Mouse (Mus musculus): ENCODE results near the gene Cxcr2.
"Not testable (repeated sequence)": the region's sequence is repeated elsewhere in the genome, so short reads cannot be mapped to it uniquely, and the experiment has no call there.

Cxcr2 gene

DNA sequence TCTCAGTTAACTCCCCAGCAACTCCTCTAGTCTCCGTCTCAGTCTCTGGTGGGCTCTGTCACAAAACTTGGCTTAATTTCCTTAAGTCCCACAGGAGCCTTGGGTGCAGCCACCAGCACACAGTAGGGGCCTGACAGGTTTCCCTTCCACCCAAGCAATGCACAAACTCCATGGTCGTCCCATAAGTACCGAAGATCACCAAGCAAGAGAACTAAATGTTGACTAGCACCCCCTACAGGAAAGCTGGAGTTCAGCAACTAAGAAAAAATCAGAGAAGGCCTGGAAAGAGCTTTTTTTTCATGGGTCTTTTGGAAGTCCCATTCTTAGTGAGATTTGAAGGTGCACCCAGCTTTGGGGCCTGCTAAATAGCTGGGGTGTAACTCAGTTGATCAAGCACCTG lies 14.4 kb upstream of the Cxcr2 start:
- no peak for DNase-seq (ENCODE audit: low spot score)

DNA sequence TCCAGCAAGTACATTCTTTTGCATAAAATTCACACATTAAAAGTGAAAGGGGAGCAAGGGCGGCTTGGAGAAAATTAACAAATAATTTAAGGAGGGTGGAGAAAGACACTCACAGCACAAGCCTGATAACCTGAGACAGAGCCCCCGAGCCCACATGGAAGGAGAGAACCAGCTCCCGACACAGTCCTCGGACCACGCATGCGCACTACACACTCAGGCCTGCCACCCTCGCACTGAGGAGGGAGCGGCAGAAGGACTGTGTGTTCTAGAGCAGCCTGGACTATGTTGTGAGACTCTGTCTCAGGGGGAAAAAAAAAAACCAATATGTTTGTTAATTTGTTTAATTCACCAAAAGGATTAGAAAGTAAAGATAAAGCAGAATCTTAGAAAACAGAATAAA lies 12.0 kb upstream of the Cxcr2 start:
- DNase-seq (ENCODE audit: low spot score): no peak

DNA sequence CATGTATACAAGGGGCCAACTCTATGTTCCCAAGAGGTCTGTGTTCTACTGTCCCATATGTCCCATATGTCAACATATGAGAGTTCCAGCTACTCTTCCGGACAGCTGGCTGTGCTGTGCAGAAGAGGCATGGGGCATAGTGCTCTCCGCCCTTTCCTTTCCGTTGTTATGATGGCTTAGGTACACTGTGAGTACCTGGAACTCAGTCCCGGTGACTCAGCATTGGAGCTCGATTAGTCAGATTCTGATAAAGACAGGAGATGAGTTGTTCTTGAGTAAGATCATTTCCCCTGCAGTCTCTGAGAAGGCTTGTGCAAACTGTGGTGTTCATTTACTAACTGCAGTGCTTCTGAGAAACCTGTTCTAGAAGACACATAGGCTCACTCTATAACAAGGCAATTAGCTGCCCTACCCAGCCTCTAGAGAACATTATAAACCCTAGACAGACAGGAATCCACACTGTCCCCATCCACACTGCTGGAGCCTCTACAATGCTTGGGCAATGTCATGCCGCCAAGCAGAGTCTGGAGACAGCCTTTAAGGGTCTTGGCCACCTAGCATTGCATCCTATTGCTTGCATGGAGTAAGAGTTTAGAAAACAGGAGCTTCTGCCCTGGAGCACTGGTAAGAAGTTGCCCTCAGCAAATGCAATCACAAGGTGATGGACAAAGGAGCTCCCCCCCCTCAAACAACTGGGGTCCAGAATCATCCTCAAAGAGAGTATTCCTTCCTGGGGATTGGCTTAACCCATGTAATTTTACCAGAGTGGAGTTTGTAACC lies 4.5 kb upstream of the Cxcr2 start:
- DNase-seq (ENCODE audit: low spot score): no peak

DNA sequence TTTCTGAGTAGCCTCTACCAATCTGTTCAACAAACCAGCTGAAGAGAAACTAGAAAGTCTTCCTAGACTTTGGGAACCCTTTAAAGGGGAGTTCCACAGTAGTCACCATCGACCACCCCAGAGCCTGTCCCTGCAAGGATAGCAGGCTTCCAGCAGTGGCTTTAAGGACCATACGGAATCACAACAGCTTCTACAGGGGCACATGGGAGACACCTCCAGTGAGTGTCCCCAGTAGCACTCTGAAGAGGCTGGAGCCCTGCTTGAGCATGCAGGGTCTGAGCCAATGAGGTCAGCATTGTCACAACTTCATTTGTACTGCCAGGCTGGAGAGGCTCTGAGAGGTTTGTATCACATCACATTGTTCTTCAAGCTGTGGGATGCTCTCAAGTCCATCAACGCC lies 3.7 kb upstream of the Cxcr2 start:
- DNase-seq (ENCODE audit: low spot score): no peak

DNA sequence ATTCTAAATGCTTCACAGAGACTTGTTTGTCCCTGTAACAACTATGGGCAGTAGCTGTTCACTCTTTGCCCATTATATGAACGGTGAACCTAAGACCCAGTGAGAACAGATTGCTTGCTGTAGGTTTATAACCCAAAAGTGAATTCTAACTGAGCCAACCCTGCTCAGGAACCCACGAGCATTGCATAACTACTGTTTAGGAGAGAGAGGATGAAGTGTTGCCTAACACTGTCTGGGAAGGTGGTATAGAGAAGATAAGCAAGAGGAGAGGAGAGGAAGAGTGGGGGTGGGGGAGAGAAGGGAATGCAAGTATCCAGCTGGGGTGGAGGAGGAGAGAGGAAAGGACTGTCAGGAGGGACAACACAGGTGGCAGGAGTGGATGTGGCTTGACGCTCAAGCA lies 2.7 kb upstream of the Cxcr2 start:
- DNase-seq (ENCODE audit: low spot score): no peak

DNA sequence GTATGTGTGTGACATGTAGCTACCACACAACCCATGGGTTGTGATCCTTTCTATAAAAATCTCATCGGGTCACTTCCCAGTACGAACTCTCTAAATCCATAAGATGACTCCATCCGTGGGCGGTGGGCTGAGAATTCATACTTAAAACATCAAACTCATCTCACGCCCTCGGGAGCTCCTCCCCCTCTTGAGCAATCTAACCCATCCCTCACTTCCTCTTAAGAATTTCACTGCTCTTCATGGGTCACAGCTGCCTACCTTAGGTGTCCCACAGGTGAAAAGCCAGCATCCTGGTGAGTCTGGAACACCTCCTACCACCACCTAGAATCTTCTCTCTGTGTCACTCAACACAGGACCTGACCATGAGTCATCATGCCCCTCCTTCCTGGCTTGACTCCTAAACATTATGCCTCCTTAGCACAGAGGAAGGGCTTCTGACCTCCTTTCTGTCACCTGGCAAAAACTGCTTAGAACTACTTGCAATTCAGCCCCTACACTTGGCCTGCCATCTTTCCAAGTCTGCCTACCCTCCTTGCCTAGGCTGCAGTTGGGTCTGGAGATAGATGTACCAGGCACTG lies 1.7 kb downstream of the Cxcr2 start:
- DNase-seq (ENCODE audit: low spot score): no peak

DNA sequence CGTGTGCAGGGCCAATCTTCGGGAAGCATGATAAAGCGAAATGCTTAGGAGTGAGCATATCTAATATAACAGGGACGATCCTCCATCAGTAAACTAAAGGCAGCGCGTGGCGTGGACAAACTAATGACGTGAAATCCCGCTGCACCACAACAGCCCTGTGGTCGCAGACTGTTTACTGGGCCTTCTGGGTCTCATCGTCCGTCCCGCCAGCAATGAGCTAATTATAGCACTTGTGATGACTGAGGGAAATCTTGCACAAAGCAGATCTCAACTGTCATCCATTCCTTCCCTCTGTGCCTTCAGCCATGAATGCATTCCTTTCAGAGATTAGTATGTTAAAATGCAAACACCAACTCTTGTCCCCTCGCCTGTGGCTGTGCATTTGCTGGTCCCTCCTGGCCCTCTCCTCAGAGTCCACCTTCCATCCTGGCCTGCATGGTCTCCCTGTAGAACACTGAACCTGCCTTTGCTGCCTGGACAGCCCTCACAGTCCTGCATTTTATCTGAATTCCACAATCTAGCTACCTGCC lies 2.7 kb downstream of the Cxcr2 start:
- DNase-seq (ENCODE audit: low spot score): no peak

DNA sequence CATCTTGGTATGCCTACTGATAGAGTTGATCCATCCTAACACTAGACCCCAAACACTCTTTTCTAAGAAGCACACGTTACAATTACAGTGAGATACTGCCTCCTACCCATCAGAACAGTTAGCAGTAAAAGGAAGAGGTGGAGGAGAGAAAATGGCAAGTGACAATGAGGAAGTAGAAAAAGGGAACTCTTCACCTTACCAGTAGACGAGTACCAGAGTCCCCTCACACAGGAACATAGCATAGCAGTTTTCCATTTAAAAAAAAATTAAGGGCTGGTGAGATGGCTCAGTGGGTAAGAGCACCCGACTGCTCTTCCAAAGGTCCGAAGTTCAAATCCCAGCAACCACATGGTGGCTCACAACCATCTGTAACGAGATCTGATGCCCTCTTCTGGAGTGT lies 5.8 kb downstream of the Cxcr2 start:
- DNase-seq (ENCODE audit: low spot score): not testable (repeated sequence)

DNA sequence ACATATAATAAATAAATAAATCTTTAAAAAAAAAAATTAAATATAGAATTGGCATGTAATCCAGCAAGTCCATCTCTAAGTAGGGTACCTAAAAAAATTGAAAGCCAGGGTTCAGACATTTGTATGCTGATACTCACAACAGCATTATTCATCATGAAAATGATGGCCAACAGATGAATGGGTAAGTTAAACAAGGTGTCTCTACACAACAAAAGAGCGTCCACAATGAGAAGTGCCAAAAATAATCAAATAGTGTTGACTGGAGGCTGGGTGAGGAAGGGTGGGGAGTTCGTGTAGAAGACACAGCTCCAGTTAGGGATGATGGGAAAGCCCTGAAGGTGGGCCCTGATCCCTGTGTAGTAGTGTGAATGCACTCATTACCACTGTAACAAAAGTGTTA lies 6.2 kb downstream of the Cxcr2 start:
- no peak for DNase-seq (ENCODE audit: low spot score)

DNA sequence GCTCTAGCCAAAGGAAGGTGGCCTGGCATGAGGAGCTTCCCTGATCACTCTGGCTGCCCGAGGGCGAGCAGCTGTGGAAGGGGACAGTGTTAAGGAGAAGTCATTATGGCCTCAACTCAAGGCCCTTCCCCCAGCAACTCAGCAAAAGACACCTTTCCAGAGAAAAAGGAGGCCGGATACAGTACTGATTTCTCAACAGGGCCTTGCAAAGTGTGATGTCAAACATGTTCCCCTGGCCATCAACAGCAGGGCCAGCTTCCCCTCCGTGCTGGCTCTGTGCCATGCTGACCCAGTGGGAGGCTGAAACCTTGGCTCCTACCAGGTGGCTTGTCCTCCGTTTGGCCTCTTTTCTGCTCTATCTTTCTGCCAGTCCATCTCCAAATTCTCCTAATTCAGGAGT lies 13.3 kb downstream of the Cxcr2 start:
- peak; percentile 52 for DNase-seq (ENCODE audit: low spot score)

DNA sequence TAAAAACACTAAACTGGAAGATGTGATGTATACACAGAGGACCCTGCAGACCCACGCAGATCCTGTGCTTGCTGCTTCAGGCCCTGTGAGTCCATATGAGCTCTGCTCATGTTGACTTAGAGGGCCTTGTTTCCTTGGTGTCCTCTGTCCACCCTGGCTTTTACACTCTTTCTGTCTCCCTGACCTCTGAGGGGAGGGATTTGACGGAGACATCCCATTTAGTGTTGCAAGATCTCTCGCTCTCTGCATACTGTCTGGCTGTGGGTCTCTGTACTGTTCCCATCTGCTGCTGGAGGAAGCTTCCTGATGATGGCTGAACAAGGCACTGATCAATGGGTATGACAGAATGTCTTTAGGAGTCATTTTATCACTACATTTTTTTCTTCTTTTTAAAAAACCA lies 15.9 kb downstream of the Cxcr2 start:
- no peak for DNase-seq (ENCODE audit: low spot score)

DNA sequence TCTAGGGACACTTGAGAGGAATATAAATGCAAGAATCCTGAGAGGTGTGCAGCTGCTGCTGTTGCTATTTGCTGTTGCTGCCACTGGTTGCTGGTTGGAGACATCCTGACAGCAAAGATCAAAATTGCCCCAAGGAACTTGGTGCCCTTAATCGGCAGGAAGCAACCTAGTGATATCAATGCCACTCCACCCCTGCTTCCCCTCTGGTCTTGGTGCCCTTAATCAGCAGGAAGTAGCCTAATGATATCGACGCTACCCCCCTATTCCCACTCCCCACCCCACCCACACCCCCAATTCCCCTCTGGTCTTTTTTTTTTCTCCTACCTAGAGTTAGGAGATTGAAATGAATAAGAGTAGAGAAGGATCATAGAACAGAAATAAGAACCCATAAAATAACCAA lies 18.9 kb downstream of the Cxcr2 start:
- DNase-seq (ENCODE audit: low spot score): no peak

DNA sequence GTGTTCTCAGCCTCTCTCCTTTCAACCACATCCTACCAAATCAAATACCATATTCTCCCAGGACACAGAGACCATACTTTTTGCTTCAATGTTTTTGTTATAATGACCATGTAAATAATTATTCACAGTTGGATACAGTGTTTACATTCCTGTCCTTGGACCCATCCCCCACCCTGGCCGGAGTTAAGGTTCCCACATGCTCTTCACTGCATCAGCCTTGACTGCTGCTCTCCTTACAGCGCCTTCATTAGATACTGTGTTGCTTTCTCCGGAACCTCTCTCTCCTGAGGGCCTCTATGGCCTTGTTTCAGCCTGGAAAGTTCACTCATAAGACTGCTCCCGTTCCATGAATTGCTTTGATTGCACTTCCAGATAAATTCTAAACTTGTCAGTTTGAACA lies 21.9 kb downstream of the Cxcr2 start:
- DNase-seq (ENCODE audit: low spot score): peak; percentile 82

DNA sequence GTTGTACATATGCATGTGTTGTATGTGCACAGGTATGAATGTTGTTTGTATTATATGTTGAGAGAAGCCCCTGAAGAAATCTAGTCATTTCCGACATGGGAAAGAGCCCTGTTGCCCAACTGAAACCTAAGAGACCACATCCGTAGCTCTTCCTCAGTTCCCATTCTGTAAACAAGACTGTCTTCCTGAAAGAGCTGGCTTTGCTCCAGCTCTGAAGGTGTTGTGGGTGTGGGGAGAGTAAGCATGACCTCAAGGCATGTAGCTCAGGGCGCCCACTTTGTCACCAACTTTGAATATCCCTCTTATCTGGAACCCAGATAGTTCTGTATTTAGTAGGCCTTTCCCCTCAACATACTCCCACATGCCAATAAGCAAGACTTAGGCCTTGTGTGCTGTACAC lies 24.8 kb downstream of the Cxcr2 start:
- DNase-seq (ENCODE audit: low spot score): no peak

DNA sequence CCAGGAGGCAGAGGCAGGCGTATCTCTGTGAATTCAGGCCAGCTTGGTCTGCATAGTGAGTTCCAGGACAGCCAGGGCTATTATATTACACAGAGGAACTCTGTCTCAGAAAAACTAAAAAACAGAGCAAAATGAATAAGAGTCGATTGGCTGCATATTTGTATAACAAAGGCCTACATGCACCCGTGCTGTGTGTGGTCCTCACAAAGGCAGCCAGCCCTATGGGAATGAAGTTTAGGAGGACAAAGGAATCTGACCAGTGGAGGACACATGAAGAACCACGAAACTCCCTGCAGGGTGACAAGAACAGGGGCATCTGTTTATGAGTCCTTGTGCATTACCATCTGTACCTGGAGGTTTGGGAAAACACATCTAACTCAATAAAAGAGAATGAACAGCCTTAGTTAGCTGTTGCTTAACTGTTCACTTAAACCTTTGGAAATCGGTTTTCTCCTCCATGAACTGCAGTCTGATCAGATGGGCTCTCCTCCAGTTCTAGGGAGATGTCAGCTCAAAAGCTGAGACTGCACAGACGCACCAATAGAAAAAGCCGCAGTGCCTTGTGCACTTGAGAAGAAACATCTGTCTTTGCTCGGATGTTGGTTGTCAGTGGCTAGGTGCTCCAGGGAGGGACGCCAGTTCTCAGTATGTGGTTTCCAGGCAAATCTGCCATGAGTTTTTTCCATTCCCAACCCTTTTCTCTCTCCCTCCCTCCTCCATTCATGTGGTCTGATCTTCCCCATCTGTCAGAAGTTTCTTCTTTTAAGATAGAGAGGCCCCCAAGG lies 26.0 kb downstream of the Cxcr2 start:
- no peak for DNase-seq (ENCODE audit: low spot score)

DNA sequence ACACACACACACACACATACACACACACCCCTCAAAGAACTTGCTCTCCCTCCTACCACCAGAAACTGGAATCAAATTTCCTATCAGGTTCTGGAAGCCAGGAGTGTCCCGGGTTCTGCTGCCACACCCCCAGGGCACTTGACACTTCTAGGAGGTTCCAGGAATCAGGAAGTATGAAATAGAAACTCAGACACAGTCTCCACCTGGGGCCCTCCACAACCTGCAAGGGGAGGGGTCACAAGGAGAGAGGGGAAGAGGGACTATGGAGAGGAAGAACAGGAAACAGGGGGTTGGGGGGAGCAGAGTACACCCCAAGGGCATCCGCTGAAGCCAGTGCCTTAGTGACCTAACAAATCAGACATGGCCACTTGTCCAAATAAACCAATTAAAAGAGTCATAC lies 27.7 kb downstream of the Cxcr2 start:
- no peak for DNase-seq (ENCODE audit: low spot score)

DNA sequence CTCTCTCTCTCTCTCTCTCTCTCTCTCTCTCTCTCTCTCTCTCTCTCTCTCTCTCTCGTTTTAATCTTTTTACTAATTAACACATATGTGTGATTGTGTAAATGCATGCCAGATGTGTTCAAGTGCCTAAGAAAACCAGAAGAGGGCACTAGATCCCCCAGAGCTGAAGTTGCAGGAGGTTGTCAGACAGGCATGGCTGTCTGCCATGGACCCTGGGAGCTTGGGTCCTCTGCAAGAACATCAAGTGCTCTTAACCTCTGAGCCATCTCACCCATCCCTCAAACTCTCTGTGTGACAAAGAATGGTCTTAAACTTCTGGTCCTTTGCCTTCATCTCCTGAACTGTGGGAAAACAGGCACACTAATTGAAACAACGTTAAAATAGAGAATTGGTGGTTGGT lies 29.2 kb downstream of the Cxcr2 start:
- no peak for DNase-seq (ENCODE audit: low spot score)

DNA sequence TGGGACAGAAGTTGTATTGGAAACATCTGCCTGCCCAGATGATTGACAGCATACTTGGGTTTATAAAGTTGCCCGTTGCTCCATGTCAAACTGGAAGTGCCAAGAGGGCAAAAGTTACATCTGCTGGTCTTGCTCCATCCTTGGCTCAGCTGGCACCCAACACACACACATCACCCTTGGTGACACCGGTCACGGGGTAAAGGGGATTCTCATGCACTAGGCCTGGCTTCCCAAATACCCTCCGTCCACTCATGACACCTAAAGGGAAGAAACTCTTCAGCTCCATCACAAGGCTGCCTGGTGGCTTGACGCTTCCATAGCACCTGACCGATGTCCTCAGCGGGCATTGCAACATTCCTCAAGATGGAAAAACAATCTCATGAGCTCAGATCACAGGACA lies 36.7 kb downstream of the Cxcr2 start:
- no peak for DNase-seq (ENCODE audit: low spot score)

DNA sequence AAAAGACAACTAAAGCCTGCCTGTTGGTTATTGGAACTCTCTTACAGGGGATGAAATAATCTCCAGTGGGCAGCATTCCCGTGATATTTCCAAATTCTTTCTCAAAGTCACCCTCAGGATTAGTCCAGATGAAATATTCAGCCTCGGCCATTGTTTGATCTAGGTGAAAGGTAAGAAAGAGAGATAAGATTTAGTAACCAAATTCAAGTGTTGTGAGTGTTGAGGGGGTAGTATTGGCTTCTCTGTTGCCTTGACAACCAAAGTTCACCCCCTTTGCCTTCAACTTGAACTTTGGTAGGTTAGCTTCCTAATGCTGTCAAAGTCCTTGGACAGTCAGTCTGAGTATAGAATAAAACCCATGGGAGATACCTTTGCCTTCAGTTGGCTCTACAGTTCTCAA lies 38.9 kb downstream of the Cxcr2 start:
- DNase-seq (ENCODE audit: low spot score): no peak

DNA sequence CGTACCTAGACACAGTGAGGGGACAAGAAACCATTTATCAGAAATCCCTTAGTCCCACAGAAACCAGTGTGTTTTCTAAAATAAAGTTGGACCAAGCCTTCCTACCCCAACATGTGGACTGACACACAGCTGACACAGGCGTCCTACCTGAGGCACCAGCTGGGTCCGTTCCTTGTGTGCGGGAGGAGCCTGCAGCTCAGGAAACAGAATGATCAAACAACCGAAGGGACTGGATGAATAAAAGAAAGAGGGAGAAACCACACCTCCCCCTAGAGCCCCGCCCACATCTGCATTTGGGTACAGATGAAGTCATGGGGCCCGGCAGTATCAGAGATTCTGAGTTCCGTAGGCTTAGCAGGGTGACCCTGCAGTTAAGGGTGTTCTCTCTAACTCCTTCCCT lies 40.7 kb downstream of the Cxcr2 start, which contains the start of gene Cxcr1:
TSS of gene Cxcr1 (minus strand) at position 187 of the 400 bp plus-strand sequence.
- DNase-seq (ENCODE audit: low spot score): no peak

DNA sequence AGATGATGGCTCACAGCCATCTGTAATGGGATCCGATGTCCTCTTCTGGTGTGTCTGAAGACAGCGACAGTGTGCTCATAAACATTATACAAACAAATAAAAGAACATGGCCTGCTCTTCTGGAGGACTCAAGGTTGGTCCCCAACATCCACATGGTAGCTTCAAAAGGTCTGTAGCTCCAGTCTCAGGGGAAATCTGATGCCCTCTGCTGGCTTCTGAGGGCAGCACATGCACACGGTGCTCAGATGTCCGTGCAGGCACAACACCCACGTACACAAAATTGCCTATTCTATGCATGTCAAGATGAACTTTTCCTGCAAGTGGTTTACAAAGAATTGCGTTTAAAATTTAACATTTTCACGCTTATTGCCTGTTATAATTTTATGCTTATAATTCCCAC lies 42.2 kb downstream of the Cxcr2 start:
- DNase-seq (ENCODE audit: low spot score): no peak

DNA sequence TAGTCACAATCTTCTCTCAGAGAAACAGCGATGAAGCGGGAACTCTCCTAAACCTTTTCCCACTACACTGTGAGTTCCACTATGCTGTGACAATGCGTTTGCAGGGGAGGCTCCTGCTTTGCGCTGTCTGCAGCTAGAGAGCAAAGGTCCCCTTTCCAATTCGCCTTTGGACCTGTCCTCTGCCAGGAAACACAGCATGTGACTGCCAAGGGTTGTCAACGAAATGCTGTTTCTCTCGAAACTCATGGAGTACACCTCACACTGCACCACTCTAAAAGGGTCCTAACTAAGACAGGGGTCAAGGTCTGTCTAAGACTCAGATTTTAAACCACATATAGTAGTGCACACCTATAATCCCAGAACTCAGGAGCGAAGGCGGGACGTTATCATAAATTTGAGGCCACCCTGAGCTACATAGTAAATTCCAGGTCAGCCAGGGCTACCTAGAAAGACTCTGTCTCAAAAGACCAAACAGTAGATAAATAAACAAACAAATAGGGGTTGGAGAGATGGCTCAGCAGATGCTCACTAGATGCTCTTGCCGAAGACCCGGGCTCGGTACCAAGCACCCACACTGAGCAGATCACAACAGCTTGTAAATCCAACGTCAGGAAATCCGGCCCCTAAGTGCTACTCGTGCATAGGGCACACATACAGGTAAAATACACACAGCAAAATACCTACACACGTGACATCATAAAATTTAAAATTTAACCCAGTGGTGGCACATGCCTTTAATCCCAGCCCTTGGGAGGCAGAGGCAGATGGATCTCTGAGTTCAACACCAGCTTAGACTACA lies 43.0 kb downstream of the Cxcr2 start:
- no peak for DNase-seq (ENCODE audit: low spot score)

Data from testis, postnatal 10 days (tissue).